Mouse (Mus musculus): ENCODE results near the gene Gjd3.

GRCm38 (mm10) chr11:98935123-98935522, 47.7 kb downstream of the Gjd3 start:
- TF ChIP-seq CTCF (IDR thresholded peaks at IDR 0.05; ENCODE audit: extremely low read depth, insufficient read depth, low read length), result no peak
- no peak for TF ChIP-seq POLR2A (IDR thresholded peaks at IDR 0.05; ENCODE audit: extremely low read depth, insufficient read depth, low read length)

Measured in cortical plate, adult 2 months (tissue).